Mouse (Mus musculus) thymus, adult 2 months (tissue): ENCODE results near the gene Map3k3.

Source experiments
- CTCF ChIP-seq: fragments of 200-500 bp; IDR thresholded peaks from 2 replicates; pipeline ENCODE4 v1.5.1; 2012; ENCODE audit warnings: mild to moderate bottlenecking, control low read depth, low read length, moderate library complexity, borderline replicate concordance; ENCODE audit not compliant: control insufficient read depth, poor library complexity, insufficient read depth; ENCODE audit errors: extremely low read depth
- POLR2A ChIP-seq: fragments of 200-500 bp; IDR thresholded peaks from 2 replicates; pipeline ENCODE4 v1.6.1; 2012; ENCODE audit warnings: mild to moderate bottlenecking, low read length, control low read depth, moderate library complexity; ENCODE audit not compliant: control insufficient read depth, poor library complexity, insufficient read depth; ENCODE audit errors: extremely low read depth

- no peak for TF ChIP-seq CTCF
- TF ChIP-seq POLR2A: no peak
Measured at GRCm38 (mm10) chr11:106098223-106098622, 13.8 kb downstream of the Map3k3 start.
